Mouse (Mus musculus): Measurements from ENCODE around the gene Lin28b.

DNA sequence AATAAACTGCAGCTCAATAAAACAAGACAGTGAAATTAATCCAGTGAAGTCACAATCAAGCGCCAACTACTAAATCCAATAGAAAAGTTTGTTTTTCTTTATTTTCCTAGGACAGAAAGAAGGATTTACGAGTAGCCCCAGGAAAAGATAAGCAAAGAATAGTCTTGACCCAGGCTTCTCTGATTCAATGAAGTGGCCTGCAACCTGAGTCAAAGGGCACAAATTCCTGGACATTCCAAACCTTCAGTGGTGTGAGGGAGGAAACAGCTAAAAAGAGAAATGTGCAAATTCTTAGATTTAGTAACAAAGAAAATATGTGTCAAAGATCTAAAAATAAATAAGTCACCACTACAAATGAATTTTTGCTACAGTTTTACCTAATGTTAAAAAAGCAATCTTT is 27.6 kb downstream of the Lin28b start:
- no peak for TF ChIP-seq POLR2A (IDR thresholded peaks at IDR 0.05; ENCODE audit: insufficient read depth, low read depth, low read length)
- no peak for TF ChIP-seq CTCF (IDR thresholded peaks at IDR 0.05)

Measured in heart, adult 2 months (tissue).